Mouse (Mus musculus): ENCODE data around the gene Nol11. TPM values are rescaled to one million over a fixed set of nuclear protein-coding genes. Genes with fewer than 3 reads are reported as not detected.
A peak's percentile ranks its signal among the peaks of the same experiment; 100 is the strongest.
"Not testable (repeated sequence)": the region's sequence is repeated elsewhere in the genome, so short reads cannot be mapped to it uniquely, and the experiment has no call there.

Nol11 gene
- polyA plus RNA-seq, 1 experiment from 2014 or later, result 77.4 TPM

GRCm38 (mm10) chr11:107135741-107136140 is 53.4 kb downstream of the Nol11 start:
- no peaks in the 10 kb centered on the region for H3K9me3 ChIP-seq (replicated peaks; ENCODE audit: control insufficient read depth, low read length)
- no peak overlapping the region for H3K9ac ChIP-seq (replicated peaks; ENCODE audit: low read length)
- no peak overlapping the region for H3K27ac ChIP-seq (replicated peaks; ENCODE audit: low read depth, low read length)
- ATAC-seq (replicated peaks; ENCODE audit: insufficient number of reproducible peaks, low FRiP score, low TSS enrichment, low read depth) (no peak), DNase-seq (ENCODE audit: low spot score) (no peak)
- H3K36me3 ChIP-seq (replicated peaks; ENCODE audit: control insufficient read depth, insufficient read depth, low read depth, low read length), result no peaks in the 10 kb centered on the region
- H3K4me1 ChIP-seq (ENCODE audit: control insufficient read depth, insufficient read depth, low read length), result no peaks in the 10 kb centered on the region
- H3K27me3 ChIP-seq (ENCODE audit: control insufficient read depth, insufficient read depth, low read length), result no peaks in the 10 kb centered on the region
- H3K4me3 ChIP-seq (ENCODE audit: low read depth, low read length), result no peak overlapping the region
- WGBS, result 41% methylated on average over 3 of the region's 3 CpGs
- no peak overlapping the region for H3K4me2 ChIP-seq (ENCODE audit: low read depth, low read length)

DNA sequence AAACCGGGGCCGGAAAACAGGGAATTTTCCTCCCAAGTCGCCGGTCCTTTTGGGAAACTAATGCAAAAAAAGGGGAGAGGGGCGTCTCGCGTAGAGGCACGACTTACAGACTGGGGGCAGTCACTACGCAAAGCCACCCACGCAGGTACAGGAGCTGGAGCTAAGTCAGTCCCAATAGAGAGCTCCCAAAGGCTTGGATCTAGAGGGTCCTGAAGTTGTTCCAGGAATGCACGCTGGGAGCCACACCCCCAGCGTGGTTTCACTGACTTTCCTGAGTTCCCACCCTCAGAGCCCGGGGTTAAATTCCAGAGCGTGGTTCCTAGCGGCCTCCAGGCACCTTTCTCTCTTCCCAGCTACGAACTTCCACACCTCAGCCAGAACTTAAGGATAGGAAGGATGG is 56.8 kb downstream of the Nol11 start:
- H3K9me3 ChIP-seq (replicated peaks; ENCODE audit: control insufficient read depth, low read length), result no peaks in the 10 kb centered on the region
- no peaks in the 10 kb centered on the region for H3K27me3 ChIP-seq (ENCODE audit: control insufficient read depth, insufficient read depth, low read length)
- peak; percentile 56; the same call in 1 of the 2 replicates for ATAC-seq (replicated peaks; ENCODE audit: insufficient number of reproducible peaks, low FRiP score, low TSS enrichment, low read depth)
- H3K4me1 ChIP-seq (ENCODE audit: control insufficient read depth, insufficient read depth, low read length), result no peaks in the 10 kb centered on the region
- under 1% methylated on average over 16 of the region's 16 CpGs for WGBS
- no peaks in the 10 kb centered on the region for H3K36me3 ChIP-seq (replicated peaks; ENCODE audit: control insufficient read depth, insufficient read depth, low read depth, low read length)
- H3K4me3 ChIP-seq (ENCODE audit: low read depth, low read length), result peak overlapping the region; percentile 93
- H3K4me2 ChIP-seq (ENCODE audit: low read depth, low read length), result peak overlapping the region; percentile 70
- peak overlapping the region; percentile 98 for H3K9ac ChIP-seq (replicated peaks; ENCODE audit: low read length)
- DNase-seq (ENCODE audit: low spot score), result peak; percentile 58
- H3K27ac ChIP-seq (replicated peaks; ENCODE audit: low read depth, low read length), result peak overlapping the region; percentile 95; the same call in 1 of the 2 replicates

DNA sequence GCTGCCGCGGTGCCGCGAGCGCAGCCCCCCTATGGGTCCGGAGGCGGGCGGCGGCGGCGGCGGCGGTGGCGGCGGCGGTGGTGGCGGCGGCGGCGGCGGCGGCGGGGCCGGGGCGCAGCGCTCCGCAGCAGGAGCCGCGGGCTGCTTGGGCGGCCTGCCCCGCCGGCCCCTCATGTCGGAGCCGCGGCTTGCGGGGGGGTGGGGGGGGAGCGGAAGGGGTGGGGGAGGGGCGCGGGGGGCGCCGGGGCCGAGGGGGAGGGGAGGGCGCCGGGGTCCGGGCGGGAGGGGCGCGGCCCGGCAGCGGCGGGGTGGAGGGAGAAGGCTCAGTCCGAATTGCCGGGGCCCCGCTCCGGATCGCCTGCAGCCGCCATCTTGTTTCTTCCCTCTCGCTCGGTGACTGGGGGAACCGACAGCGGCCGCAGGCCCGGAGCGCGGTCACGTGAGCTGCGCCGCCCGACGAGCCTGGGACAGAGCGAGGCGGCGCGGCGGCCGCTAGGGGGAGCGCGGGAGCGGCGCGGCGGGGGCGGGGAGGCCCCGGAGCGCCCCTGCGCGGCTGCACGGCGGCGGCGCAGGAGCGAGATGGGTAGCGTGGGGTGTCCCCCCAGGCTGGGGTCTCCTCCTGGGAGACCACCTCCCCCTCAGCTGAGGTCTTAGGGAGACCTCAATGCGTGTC is 57.3 kb downstream of the Nol11 start, which contains the start of gene Bptf:
Bptf (minus strand) TSS at position 379 of the 673 bp plus-strand sequence.
- peak within 1 kb of the TSS; percentile 95 for H3K27ac ChIP-seq (replicated peaks; ENCODE audit: low read depth, low read length)
- peak within 1 kb of the TSS; percentile 78 for H3K4me2 ChIP-seq (ENCODE audit: low read depth, low read length)
- WGBS, result under 1% methylated on average over 37 of the region's 94 CpGs
- no peaks in the 10 kb centered on the region for H3K4me1 ChIP-seq (ENCODE audit: control insufficient read depth, insufficient read depth, low read length)
- DNase-seq (ENCODE audit: low spot score), result peak; percentile 93
- H3K9ac ChIP-seq (replicated peaks; ENCODE audit: low read length), result peak within 1 kb of the TSS; percentile 98
- no peaks in the 10 kb centered on the region for H3K27me3 ChIP-seq (ENCODE audit: control insufficient read depth, insufficient read depth, low read length)
- peak within 1 kb of the TSS; percentile 93 for H3K4me3 ChIP-seq (ENCODE audit: low read depth, low read length)
- peak; percentile 96 for ATAC-seq (replicated peaks; ENCODE audit: insufficient number of reproducible peaks, low FRiP score, low TSS enrichment, low read depth)
- H3K9me3 ChIP-seq (replicated peaks; ENCODE audit: control insufficient read depth, low read length), result no peaks in the 10 kb centered on the region
- H3K36me3 ChIP-seq (replicated peaks; ENCODE audit: control insufficient read depth, insufficient read depth, low read depth, low read length), result no peaks in the 10 kb centered on the region

GRCm38 (mm10) chr11:107130879-107131748 is 58.1 kb downstream of the Nol11 start:
- DNase-seq (ENCODE audit: low spot score) (peak; percentile 65), ATAC-seq (replicated peaks; ENCODE audit: insufficient number of reproducible peaks, low FRiP score, low TSS enrichment, low read depth) (peak; percentile 60)
- Histone ChIP-seq H3K36me3 (replicated peaks; ENCODE audit: control insufficient read depth, insufficient read depth, low read depth, low read length) (no peaks in the 10 kb centered on the region), H3K4me3 (ENCODE audit: low read depth, low read length) (peak overlapping the region; percentile 93), H3K27me3 (ENCODE audit: control insufficient read depth, insufficient read depth, low read length) (no peaks in the 10 kb centered on the region), H3K4me2 (ENCODE audit: low read depth, low read length) (peak overlapping the region; percentile 78), H3K27ac (replicated peaks; ENCODE audit: low read depth, low read length) (peak overlapping the region; percentile 95), H3K4me1 (ENCODE audit: control insufficient read depth, insufficient read depth, low read length) (no peaks in the 10 kb centered on the region), H3K9ac (replicated peaks; ENCODE audit: low read length) (peak overlapping the region; percentile 98), H3K9me3 (replicated peaks; ENCODE audit: control insufficient read depth, low read length) (no peaks in the 10 kb centered on the region)
- under 1% methylated on average over 41 of the region's 65 CpGs for WGBS

- Histone ChIP-seq H3K9me3 (replicated peaks; ENCODE audit: control insufficient read depth, low read length) (no peaks in the 10 kb centered on the region), H3K4me1 (ENCODE audit: control insufficient read depth, insufficient read depth, low read length) (no peaks in the 10 kb centered on the region), H3K27ac (replicated peaks; ENCODE audit: low read depth, low read length) (peak overlapping the region; percentile 95; the same call in 1 of the 2 replicates), H3K4me2 (ENCODE audit: low read depth, low read length) (peak overlapping the region; percentile 78), H3K36me3 (replicated peaks; ENCODE audit: control insufficient read depth, insufficient read depth, low read depth, low read length) (no peaks in the 10 kb centered on the region), H3K4me3 (ENCODE audit: low read depth, low read length) (peak overlapping the region; percentile 93), H3K9ac (replicated peaks; ENCODE audit: low read length) (peak overlapping the region; percentile 98), H3K27me3 (ENCODE audit: control insufficient read depth, insufficient read depth, low read length) (no peaks in the 10 kb centered on the region)
- DNase-seq (ENCODE audit: low spot score) (peak; percentile 51), ATAC-seq (replicated peaks; ENCODE audit: insufficient number of reproducible peaks, low FRiP score, low TSS enrichment, low read depth) (no peak)
- WGBS, result 2% methylated on average over 18 of the region's 18 CpGs
Measured at GRCm38 (mm10) chr11:107130221-107130788, 58.9 kb downstream of the Nol11 start.

DNA sequence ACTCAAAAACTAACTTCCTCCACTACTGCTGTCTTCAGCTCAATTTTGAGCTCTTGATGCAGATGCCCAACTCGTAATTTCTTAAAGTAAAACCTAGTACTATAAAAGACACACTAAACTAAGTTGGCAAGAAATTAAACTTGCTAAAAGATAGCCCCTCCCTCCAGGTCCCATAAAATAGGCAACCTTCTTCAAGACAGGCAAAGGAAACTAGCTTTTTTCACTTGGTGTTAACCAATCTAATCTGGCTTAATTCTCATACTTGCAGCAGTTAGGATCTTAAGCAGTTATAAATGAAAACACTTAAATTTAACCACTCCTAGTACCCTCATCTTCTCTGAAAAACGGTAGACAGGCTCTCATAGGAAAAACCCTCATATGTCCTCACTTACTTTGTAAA is 59.5 kb downstream of the Nol11 start:
- Histone ChIP-seq H3K4me2 (ENCODE audit: low read depth, low read length) (peak overlapping the region; percentile 78), H3K9ac (replicated peaks; ENCODE audit: low read length) (no peak overlapping the region), H3K4me3 (ENCODE audit: low read depth, low read length) (peak overlapping the region; percentile 93), H3K36me3 (replicated peaks; ENCODE audit: control insufficient read depth, insufficient read depth, low read depth, low read length) (no peaks in the 10 kb centered on the region), H3K27me3 (ENCODE audit: control insufficient read depth, insufficient read depth, low read length) (no peaks in the 10 kb centered on the region), H3K9me3 (replicated peaks; ENCODE audit: control insufficient read depth, low read length) (no peaks in the 10 kb centered on the region), H3K27ac (replicated peaks; ENCODE audit: low read depth, low read length) (no peak overlapping the region), H3K4me1 (ENCODE audit: control insufficient read depth, insufficient read depth, low read length) (no peaks in the 10 kb centered on the region)
- no peak for DNase-seq (ENCODE audit: low spot score)
- WGBS, result 36% methylated on average over 2 of the region's 2 CpGs
- ATAC-seq (replicated peaks; ENCODE audit: insufficient number of reproducible peaks, low FRiP score, low TSS enrichment, low read depth), result no peak

GRCm38 (mm10) chr11:107126716-107127115 is 62.5 kb downstream of the Nol11 start:
- not testable (repeated sequence) for H3K9me3 ChIP-seq (replicated peaks; ENCODE audit: control insufficient read depth, low read length); H3K4me2 ChIP-seq (ENCODE audit: low read depth, low read length); H3K27ac ChIP-seq (replicated peaks; ENCODE audit: low read depth, low read length); DNase-seq (ENCODE audit: low spot score); H3K9ac ChIP-seq (replicated peaks; ENCODE audit: low read length); H3K4me3 ChIP-seq (ENCODE audit: low read depth, low read length); ATAC-seq (replicated peaks; ENCODE audit: insufficient number of reproducible peaks, low FRiP score, low TSS enrichment, low read depth); H3K27me3 ChIP-seq (ENCODE audit: control insufficient read depth, insufficient read depth, low read length); H3K36me3 ChIP-seq (replicated peaks; ENCODE audit: control insufficient read depth, insufficient read depth, low read depth, low read length); H3K4me1 ChIP-seq (ENCODE audit: control insufficient read depth, insufficient read depth, low read length)
- 86% methylated on average over 1 of the region's 2 CpGs for whole genome bisulfite sequencing
